Mouse (Mus musculus) kidney, adult 8-10 months (tissue): ENCODE measurements around the gene 4933415A04Rik.

Source experiments
- DNase-seq, 2 experiments: peaks; one replicate each; pipeline ENCODE4 v3.0.0; 2022

4933415A04Rik gene

GRCm38 (mm10) chr11:43633658-43634401 is 47.0 kb downstream of the 4933415A04Rik start:
- DNase-seq = peak; percentile 73 to 82

- DNase-seq = no peak
Observed at GRCm38 (mm10) chr11:43636761-43637160, 49.9 kb downstream of the 4933415A04Rik start.

GRCm38 (mm10) chr11:43638486-43638885 is 51.6 kb downstream of the 4933415A04Rik start:
- DNase-seq = no peak
